Mouse (Mus musculus) kidney, adult 9 months (tissue): ENCODE results near the gene Hoxd3.
A peak's percentile ranks its signal among the peaks of the same experiment; 100 is the strongest.

ENCODE experiments used
- DNase-seq: peaks from one replicate; pipeline ENCODE4 v3.0.0; 2022

Gene Hoxd3

GRCm38 (mm10) chr2:74679980-74680379 lies 31.7 kb upstream of the Hoxd3 start:
- DNase-seq: no peak

- no peak for DNase-seq
Measured at GRCm38 (mm10) chr2:74680561-74681398, 30.9 kb upstream of the Hoxd3 start.

- DNase-seq: no peak
Measured at GRCm38 (mm10) chr2:74681594-74682531, 29.9 kb upstream of the Hoxd3 start.

- no peak for DNase-seq
Measured at GRCm38 (mm10) chr2:74682796-74683195, 28.9 kb upstream of the Hoxd3 start.

GRCm38 (mm10) chr2:74683471-74683951 lies 28.2 kb upstream of the Hoxd3 start:
- no peak for DNase-seq

GRCm38 (mm10) chr2:74684106-74684505 lies 27.6 kb upstream of the Hoxd3 start:
- no peak for DNase-seq

- no peak for DNase-seq
Measured at GRCm38 (mm10) chr2:74685059-74685603, 26.6 kb upstream of the Hoxd3 start.

GRCm38 (mm10) chr2:74686301-74686987 lies 25.3 kb upstream of the Hoxd3 start:
- peak; percentile 91 for DNase-seq

GRCm38 (mm10) chr2:74686988-74687697 lies 24.6 kb upstream of the Hoxd3 start:
- DNase-seq: no peak

GRCm38 (mm10) chr2:74687698-74688555 lies 23.8 kb upstream of the Hoxd3 start:
- DNase-seq: no peak

- DNase-seq: no peak
Measured at GRCm38 (mm10) chr2:74688795-74689573, 22.7 kb upstream of the Hoxd3 start.

- DNase-seq: no peak
Measured at GRCm38 (mm10) chr2:74689574-74690337, 22.0 kb upstream of the Hoxd3 start.

GRCm38 (mm10) chr2:74690338-74690716 lies 21.4 kb upstream of the Hoxd3 start:
- no peak for DNase-seq

- DNase-seq: peak; percentile 91
Measured at GRCm38 (mm10) chr2:74691022-74691951, 20.4 kb upstream of the Hoxd3 start, which contains the start of gene Hoxd10. Hoxd10 (plus strand) TSS chr2:74691924.

GRCm38 (mm10) chr2:74691995-74692807 lies 19.5 kb upstream of the Hoxd3 start:
- no peak for DNase-seq

- no peak for DNase-seq
Measured at GRCm38 (mm10) chr2:74692808-74693431, 18.8 kb upstream of the Hoxd3 start.

GRCm38 (mm10) chr2:74693432-74693827 lies 18.3 kb upstream of the Hoxd3 start:
- DNase-seq: no peak
